Mouse (Mus musculus): ENCODE results near the gene Zzef1. TPM values are rescaled to one million over a fixed set of nuclear protein-coding genes. Genes with fewer than 3 reads are reported as not detected.

Zzef1 gene
- total RNA-seq, 2 experiments from 2014 or later = 47.8 to 49.5 TPM

DNA sequence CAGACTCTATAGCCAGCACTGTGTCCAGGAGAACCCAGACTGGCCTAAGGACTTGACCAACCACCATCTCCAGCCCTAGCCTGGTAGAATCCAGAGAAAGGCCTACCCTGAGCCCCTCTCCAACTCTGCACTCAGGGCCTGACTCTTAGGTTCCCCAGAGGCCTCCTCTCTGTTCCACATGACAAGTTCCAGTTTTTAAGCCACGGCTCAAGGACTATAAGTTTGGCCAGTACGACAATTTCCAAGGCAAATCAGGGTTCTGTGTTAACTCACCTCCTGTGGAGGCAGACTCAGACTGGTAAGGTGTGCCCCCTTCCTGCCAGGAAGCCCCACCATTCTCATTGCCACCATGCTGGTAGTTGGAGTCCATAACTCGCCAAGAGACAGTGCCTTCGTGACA lies 158.2 kb downstream of the Zzef1 start:
- DNase-seq (ENCODE audit: low spot score in 2 of 2) = no peak
- H3K4me3 ChIP-seq = no peak overlapping the region
- no peak overlapping the region for H3K27ac ChIP-seq
- TF ChIP-seq CTCF (conservative IDR thresholded peaks at IDR 0.05) = no peak

DNA sequence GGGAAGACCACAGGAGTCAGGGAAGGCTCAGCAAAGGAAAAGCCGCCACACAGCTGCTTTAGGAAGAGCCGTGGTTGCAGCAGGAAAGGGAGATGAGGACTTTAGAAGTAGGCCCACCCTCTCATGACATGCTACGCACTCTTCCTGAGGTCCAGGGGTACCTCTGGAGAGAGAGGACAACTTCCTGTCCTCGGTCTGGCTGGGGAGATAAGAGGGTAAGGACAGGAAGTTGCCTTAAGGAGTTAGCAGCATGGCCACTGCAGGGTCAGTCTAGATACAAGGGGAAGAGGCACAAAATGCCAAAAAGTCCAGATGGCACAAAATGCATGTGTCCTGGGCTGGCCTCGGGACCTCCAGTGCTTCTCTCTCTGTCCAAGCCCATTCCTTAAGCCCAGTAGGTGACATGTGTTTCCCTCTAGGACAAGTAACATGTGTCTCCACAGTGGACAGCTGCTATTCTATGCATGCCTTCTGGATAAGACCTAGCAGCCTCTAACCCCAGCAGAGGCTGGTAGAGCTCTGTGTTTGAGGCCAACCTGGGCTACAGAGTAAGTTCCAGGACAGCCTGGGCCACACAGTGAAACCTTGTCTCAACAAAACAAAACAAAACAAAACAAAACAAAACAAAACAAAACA lies 159.4 kb downstream of the Zzef1 start:
- Histone ChIP-seq H3K27ac (no peak overlapping the region), H3K4me3 (no peak overlapping the region)
- no peak for DNase-seq (ENCODE audit: low spot score in 2 of 2)
- no peak for TF ChIP-seq CTCF (conservative IDR thresholded peaks at IDR 0.05)

DNA sequence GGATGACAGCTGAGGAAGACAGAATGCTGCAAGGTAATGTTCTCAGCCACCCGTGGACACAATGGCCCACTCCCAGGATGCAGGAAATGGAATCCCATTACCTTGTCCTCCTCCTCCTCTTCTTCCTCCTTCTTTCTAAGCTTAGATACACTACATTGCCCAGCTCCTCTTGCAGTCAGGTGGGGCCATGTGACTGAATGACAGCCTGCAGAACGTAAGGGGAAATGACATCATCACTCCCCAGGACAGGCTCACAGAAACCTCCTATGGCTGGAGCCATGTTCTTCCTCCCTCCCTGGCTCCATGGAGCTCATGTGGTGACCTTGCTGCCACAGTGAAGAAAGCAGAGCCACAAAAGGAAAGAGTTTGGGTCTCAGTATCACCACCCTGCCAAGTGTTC lies 161.3 kb downstream of the Zzef1 start:
- Histone ChIP-seq H3K27ac (no peak overlapping the region), H3K4me3 (no peak overlapping the region)
- TF ChIP-seq CTCF (conservative IDR thresholded peaks at IDR 0.05) = no peak
- DNase-seq (ENCODE audit: low spot score in 2 of 2) = no peak

DNA sequence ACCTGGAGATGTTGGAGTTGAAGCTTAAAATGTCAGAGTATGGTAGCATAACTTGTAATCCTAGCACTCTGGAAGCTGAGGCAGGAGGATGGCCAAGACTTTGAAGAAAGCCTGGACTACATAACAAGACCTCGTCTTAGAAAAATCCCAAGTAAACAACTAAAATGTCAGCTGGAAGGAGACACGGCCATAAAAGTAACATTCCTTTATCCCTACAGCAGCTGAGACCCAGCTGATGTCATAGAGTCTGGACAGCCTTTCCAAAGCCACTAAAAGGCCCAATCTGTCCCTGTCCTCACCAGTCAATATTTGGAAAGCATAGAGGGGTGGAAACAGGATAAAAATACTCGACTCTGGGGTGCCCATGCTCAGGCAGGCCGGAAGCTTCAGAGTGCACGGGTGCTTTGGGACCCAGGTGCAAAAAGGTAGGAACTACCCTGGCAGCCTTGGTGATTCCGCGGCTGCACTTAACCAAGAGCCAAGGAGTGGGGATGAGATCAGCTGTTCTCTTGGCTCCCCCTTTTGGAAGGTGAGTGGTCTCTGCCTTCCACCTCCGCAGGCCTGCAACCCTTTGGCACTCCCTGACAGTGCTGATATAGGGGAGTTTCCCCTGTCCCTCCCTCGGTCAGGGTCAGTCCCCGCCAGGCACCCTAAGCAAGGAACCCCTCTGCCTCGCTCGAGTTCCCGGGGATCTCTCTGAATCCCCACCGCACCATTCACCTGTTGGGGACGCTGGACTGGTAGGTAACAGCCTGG lies 164.1 kb downstream of the Zzef1 start:
- Histone ChIP-seq H3K27ac (no peak overlapping the region), H3K4me3 (no peak overlapping the region)
- TF ChIP-seq CTCF (conservative IDR thresholded peaks at IDR 0.05) = peak; percentile 42
- DNase-seq (ENCODE audit: low spot score in 2 of 2) = no peak

DNA sequence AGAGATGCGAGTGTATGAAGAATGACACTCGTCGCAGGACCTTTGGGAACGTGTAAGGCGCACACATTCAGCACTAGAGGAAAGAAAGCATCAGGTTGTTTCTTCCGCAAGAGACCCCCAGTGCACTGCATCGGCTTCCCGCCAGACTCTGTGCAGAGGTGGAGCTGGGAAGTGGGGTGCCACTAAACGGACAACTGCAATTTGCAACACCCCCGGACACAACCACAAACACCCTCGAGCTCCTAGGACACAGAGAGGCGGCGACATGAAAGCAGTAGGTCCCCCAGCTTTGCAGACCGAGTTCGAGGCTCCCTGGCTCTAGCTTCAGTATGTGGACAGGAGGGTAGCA lies 164.7 kb downstream of the Zzef1 start:
- Histone ChIP-seq H3K4me3 (no peak overlapping the region; the same call in 1 of the 2 replicates), H3K27ac (no peak overlapping the region)
- no peak for DNase-seq (ENCODE audit: low spot score in 2 of 2)
- no peak for TF ChIP-seq CTCF (conservative IDR thresholded peaks at IDR 0.05)

DNA sequence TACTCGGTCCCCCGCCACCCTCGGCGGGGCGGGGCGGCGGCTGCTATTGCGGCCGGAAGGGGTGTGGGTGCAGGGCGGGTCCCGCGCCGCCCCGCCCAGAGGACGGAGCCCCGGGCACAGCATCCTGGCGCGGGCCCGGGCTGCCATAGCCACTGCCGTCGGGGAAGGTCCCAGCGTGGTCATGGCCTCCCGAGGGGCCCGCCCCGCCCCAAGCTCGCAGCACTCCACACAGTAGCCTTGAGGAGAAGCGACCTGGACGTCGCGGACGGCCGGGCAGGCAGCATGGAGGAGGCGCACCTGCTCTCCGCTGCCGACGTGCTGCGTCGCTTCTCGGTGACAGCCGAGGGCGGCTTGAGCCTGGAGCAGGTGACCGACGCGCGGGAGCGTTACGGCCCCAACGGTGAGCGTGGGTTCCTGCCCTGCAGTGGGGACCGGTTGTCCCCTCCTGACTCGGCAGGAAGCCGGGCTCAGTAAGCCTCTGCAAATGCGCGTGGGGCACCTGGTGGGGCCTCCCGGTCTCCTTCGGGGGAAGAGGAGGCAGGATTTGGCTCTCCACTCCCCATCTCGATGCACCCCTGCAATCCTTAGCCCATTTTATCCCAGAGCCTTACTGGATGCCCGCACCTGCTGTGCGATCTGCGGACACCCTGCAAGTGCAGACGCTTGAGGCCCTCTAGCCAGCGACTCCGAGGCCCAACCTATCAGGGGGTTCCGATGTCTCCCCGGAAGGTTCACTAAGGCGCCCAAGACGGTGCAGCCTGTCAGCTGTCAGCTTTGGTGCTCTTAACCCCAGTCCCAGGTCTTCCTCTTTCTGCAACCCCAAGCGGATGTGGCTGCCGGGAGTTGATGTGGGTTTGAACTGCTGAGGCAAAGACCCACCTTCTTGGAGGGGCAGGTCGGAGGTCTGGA lies 165.3 kb downstream of the Zzef1 start, which contains the start of gene Atp2a3:
Gene Atp2a3, plus strand, starts transcription at position 98 of the 909 bp plus-strand sequence.
- DNase-seq (ENCODE audit: low spot score in 2 of 2) = no peak
- Histone ChIP-seq H3K27ac (no peak within 1 kb of the TSS), H3K4me3 (peak within 1 kb of the TSS; percentile 41)
- no peak for TF ChIP-seq CTCF (conservative IDR thresholded peaks at IDR 0.05)

DNA sequence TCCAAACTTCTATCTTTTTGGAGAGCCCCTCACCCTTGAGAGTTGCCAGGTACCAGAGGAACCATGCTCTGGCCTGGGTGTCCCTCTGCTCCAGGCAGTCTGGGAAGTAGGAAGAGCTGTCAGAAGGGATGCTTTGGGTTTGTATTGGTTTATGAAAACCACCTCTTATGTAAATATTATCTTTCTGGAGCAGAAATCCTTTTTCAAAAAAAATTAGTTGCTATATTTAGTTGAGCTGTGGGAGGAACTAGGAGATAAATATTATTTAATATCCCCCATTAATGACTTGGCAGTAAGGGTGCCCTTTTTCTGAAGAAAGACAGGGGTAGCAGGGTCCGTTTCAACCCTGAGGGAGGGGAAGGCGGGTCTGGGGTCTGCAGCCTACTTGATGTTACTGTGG lies 166.4 kb downstream of the Zzef1 start:
- Histone ChIP-seq H3K4me3 (no peak overlapping the region), H3K27ac (no peak overlapping the region)
- no peak for DNase-seq (ENCODE audit: low spot score in 2 of 2)
- no peak for TF ChIP-seq CTCF (conservative IDR thresholded peaks at IDR 0.05)

DNA sequence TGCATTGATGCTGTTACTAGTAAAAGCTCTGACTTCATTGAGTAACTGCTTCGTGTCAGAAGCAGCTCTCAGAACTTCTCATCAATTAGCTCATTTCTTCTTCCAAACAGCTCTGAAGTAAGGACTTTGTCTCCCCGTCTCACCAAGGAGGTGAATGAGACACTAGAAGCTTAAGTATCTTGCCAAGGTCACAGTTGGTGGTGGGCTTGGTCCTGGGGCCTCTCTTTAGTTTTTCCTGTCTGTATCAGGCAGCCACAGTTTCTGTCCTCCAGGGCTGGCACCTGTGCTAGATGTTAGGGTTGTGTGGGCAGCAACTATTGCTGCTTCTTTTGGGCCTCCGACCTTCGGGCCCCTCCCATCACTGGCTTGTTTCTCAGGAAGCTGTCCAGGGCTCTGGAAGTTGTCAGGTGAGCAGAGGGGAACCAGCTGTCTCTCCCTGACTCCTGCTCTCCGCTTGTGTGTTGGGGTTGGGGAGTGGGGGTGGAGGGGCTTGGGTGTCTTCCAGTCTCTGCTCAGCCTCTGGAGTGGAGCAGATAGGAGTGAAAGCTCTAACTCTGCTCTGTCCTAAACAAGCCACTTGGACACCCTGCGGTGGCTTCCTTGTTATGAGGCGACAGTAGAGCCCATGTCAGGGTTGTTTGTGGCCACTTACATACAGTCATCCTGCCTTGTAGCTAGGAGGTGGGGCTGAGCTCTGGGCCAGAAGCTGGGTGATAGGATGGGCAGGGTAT lies 167.2 kb downstream of the Zzef1 start:
- Histone ChIP-seq H3K4me3 (no peak overlapping the region), H3K27ac (no peak overlapping the region)
- no peak for TF ChIP-seq CTCF (conservative IDR thresholded peaks at IDR 0.05)
- no peak for DNase-seq (ENCODE audit: low spot score in 2 of 2)

DNA sequence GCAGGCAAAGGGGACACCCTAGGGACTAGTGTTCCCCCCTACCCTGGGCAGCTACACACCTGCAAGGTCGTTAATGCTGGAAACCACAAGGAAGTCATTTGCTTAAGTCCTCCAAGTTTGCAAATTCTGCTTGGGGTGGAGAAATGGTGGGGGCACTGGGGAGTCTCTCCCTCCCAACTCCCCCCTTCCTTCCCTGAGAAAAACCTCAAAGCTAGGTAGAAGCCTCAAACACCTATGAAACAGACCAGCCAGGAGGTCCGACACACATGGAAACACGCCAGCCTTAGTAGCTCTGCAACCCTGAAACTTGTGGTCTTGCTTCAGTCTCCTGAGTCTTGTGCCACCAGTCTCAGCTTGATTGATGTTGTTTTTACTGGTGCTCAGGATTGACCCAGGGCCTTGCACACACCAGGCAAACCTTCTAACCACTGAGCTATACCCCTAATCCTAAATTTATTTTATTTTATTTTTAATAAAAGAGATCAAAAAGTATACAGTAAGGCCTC lies 167.8 kb downstream of the Zzef1 start:
- Histone ChIP-seq H3K4me3 (no peak overlapping the region), H3K27ac (no peak overlapping the region)
- no peak for TF ChIP-seq CTCF (conservative IDR thresholded peaks at IDR 0.05)
- DNase-seq (ENCODE audit: low spot score in 2 of 2) = no peak

DNA sequence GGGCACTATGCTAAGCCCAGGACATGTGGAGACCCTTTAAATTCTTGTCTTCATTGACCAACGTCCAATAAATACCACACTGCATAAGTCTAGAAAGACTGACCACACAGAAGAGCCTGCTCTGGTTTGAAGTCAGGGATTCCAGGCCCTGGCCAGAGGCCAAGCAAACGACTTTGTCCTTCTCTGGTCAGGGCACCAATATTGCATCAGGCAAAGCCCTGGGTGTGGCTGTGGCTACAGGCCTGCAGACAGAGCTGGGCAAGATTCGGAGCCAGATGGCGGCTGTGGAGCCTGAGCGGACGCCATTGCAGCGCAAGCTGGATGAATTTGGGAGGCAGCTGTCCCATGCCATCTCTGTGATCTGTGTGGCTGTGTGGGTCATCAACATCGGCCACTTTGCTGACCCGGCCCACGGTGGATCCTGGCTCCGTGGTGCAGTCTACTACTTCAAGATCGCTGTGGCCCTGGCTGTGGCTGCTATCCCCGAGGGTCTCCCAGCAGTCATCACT lies 179.0 kb downstream of the Zzef1 start:
- no peak overlapping the region for H3K27ac ChIP-seq
- no peak overlapping the region for H3K4me3 ChIP-seq
- TF ChIP-seq CTCF (conservative IDR thresholded peaks at IDR 0.05) = no peak
- no peak for DNase-seq (ENCODE audit: low spot score in 2 of 2)

Small RNAs within 50 kb of the gene (microRNA-seq; reads per million reads assigned to microRNA genes)
- 0 reads per million in 2 experiments for gene Gm44467

Other genes starting within 250 kb of the Zzef1 start
- under 1 TPM; 0.13 to 0.47 TPM for gene Spns3, start 245.7 kb upstream of the Zzef1 start, total RNA-seq (2021)
- gene Ube2g1, start 188.9 kb upstream of the Zzef1 start, total RNA-seq (2021) = 10 to 100 TPM; 44.1 to 44.7 TPM
- 10 to 100 TPM; 36.5 to 38.6 TPM for gene Ankfy1, start 106.2 kb upstream of the Zzef1 start, total RNA-seq (2021)
- gene Cyb5d2, start 84 bp upstream of the Zzef1 start, total RNA-seq (2021) = 10 to 100 TPM; 17.9 to 19.9 TPM
- 1 to 10 TPM; 5.4 to 6.2 TPM for gene Atp2a3, start 164.9 kb downstream of the Zzef1 start, total RNA-seq (2021)
- gene P2rx1, start 202.9 kb downstream of the Zzef1 start, total RNA-seq (2021) = under 1 TPM; 0.15 to 0.44 TPM
- gene Camkk1, start 222.8 kb downstream of the Zzef1 start, total RNA-seq (2021) = 100 to 1,000 TPM; 173 to 177 TPM